Mouse (Mus musculus): ENCODE measurements around the gene Ginm1. TPM values are rescaled to one million over a fixed set of nuclear protein-coding genes. Genes with fewer than 3 reads are reported as not detected.
A peak's percentile ranks its signal among the peaks of the same experiment; 100 is the strongest.
"Not testable (repeated sequence)": the region's sequence is repeated elsewhere in the genome, so short reads cannot be mapped to it uniquely, and the experiment has no call there.

Ginm1 gene
- polyA plus RNA-seq, 1 experiment from 2014 or later, result 49.3 TPM

- peak overlapping the region; percentile 82 for H3K9ac ChIP-seq
- WGBS, result 0% methylated on average over 10 of the region's 10 CpGs
- no peaks in the 10 kb centered on the region for H3K27me3 ChIP-seq
- peak overlapping the region; percentile 74 for H3K4me3 ChIP-seq
- H3K36me3 ChIP-seq, result peaks cover 29% of the 10 kb centered on the region
- peaks cover 24% of the 10 kb centered on the region for H3K4me1 ChIP-seq (replicated peaks)
- H3K4me2 ChIP-seq, result peak overlapping the region; percentile 61
- peak; percentile 25; the same call in 1 of the 2 replicates for ATAC-seq (ENCODE audit: low FRiP score)
- peak overlapping the region; percentile 74 for H3K27ac ChIP-seq
- H3K9me3 ChIP-seq, result no peaks in the 10 kb centered on the region
Observed at GRCm38 (mm10) chr10:7792254-7792750, 322 bp downstream of the Ginm1 start.

GRCm38 (mm10) chr10:7787319-7787718 lies 5.3 kb downstream of the Ginm1 start:
- WGBS, result 51% methylated on average over 2 of the region's 2 CpGs

GRCm38 (mm10) chr10:7781214-7781613 lies 11.4 kb downstream of the Ginm1 start:
- Histone ChIP-seq H3K27me3 (no peaks in the 10 kb centered on the region), H3K4me3 (peak overlapping the region; percentile 92), H3K36me3 (peaks cover 14% of the 10 kb centered on the region), H3K4me1 (replicated peaks) (peaks cover 10% of the 10 kb centered on the region; the same call in 1 of the 2 replicates), H3K4me2 (peak overlapping the region; percentile 73), H3K9ac (peak overlapping the region; percentile 87; the same call in 1 of the 2 replicates), H3K27ac (no peak overlapping the region), H3K9me3 (no peaks in the 10 kb centered on the region)
- ATAC-seq (ENCODE audit: low FRiP score), result no peak; the same call in 1 of the 2 replicates
- WGBS, result 50% methylated on average over 3 of the region's 3 CpGs

More at GRCm38 (mm10) chr10:7787319-7787718, 5.3 kb downstream of the Ginm1 start:
- Histone ChIP-seq H3K4me2 (no peak overlapping the region), H3K9ac (no peak overlapping the region), H3K27me3 (no peaks in the 10 kb centered on the region), H3K4me3 (no peak overlapping the region), H3K36me3 (peaks cover 17% of the 10 kb centered on the region), H3K9me3 (no peaks in the 10 kb centered on the region), H3K4me1 (replicated peaks) (peaks cover 9% of the 10 kb centered on the region), H3K27ac (no peak overlapping the region)
- ATAC-seq (ENCODE audit: low FRiP score), result no peak

GRCm38 (mm10) chr10:7780238-7781176 lies 12.1 kb downstream of the Ginm1 start:
- peak overlapping the region; percentile 92 for H3K4me3 ChIP-seq
- no peaks in the 10 kb centered on the region for H3K27me3 ChIP-seq
- under 1% methylated on average over 64 of the region's 77 CpGs for WGBS
- peak; percentile 90 for ATAC-seq (ENCODE audit: low FRiP score)
- H3K4me1 ChIP-seq (replicated peaks), result peaks cover 10% of the 10 kb centered on the region; the same call in 1 of the 2 replicates
- H3K27ac ChIP-seq, result peak overlapping the region; percentile 82
- H3K36me3 ChIP-seq, result peaks cover 15% of the 10 kb centered on the region
- H3K4me2 ChIP-seq, result peak overlapping the region; percentile 73
- no peaks in the 10 kb centered on the region for H3K9me3 ChIP-seq
- H3K9ac ChIP-seq, result peak overlapping the region; percentile 87

GRCm38 (mm10) chr10:7779751-7780237 lies 12.8 kb downstream of the Ginm1 start:
- Histone ChIP-seq H3K27me3 (no peaks in the 10 kb centered on the region), H3K4me3 (peak overlapping the region; percentile 92), H3K36me3 (peaks cover 22% of the 10 kb centered on the region), H3K9ac (peak overlapping the region; percentile 87), H3K27ac (no peak overlapping the region), H3K9me3 (no peaks in the 10 kb centered on the region), H3K4me2 (peak overlapping the region; percentile 73), H3K4me1 (replicated peaks) (peaks cover 10% of the 10 kb centered on the region; the same call in 1 of the 2 replicates)
- no peak for ATAC-seq (ENCODE audit: low FRiP score)
- 35% methylated on average over 5 of the region's 7 CpGs for whole genome bisulfite sequencing

- no peak for ATAC-seq (ENCODE audit: low FRiP score)
- H3K9ac ChIP-seq, result no peak overlapping the region
- no peak overlapping the region for H3K27ac ChIP-seq
- no peaks in the 10 kb centered on the region for H3K27me3 ChIP-seq
- 93% methylated on average over 3 of the region's 3 CpGs for WGBS
- H3K9me3 ChIP-seq, result no peaks in the 10 kb centered on the region
- H3K36me3 ChIP-seq, result peaks cover 34% of the 10 kb centered on the region
- peaks cover 10% of the 10 kb centered on the region; the same call in 1 of the 2 replicates for H3K4me1 ChIP-seq (replicated peaks)
- H3K4me3 ChIP-seq, result no peak overlapping the region
- no peak overlapping the region for H3K4me2 ChIP-seq
Observed at GRCm38 (mm10) chr10:7778361-7778760, 14.3 kb downstream of the Ginm1 start.

- H3K27ac ChIP-seq, result no peak overlapping the region
- no peak for ATAC-seq (ENCODE audit: low FRiP score)
- H3K36me3 ChIP-seq, result peaks cover 61% of the 10 kb centered on the region
- WGBS, result 95% methylated on average over 8 of the region's 8 CpGs
- no peak overlapping the region for H3K4me2 ChIP-seq
- H3K27me3 ChIP-seq, result no peaks in the 10 kb centered on the region
- H3K4me3 ChIP-seq, result no peak overlapping the region
- H3K4me1 ChIP-seq (replicated peaks), result peaks cover 8% of the 10 kb centered on the region; the same call in 1 of the 2 replicates
- H3K9me3 ChIP-seq, result no peaks in the 10 kb centered on the region
- H3K9ac ChIP-seq, result no peak overlapping the region
Observed at GRCm38 (mm10) chr10:7775421-7775820, 17.2 kb downstream of the Ginm1 start.

GRCm38 (mm10) chr10:7772769-7773168 lies 19.9 kb downstream of the Ginm1 start:
- no peak overlapping the region for H3K27ac ChIP-seq
- H3K27me3 ChIP-seq, result no peaks in the 10 kb centered on the region
- H3K4me3 ChIP-seq, result no peak overlapping the region
- no peaks in the 10 kb centered on the region for H3K9me3 ChIP-seq
- H3K9ac ChIP-seq, result no peak overlapping the region
- no peaks in the 10 kb centered on the region for H3K4me1 ChIP-seq (replicated peaks)
- H3K4me2 ChIP-seq, result no peak overlapping the region
- no peak for ATAC-seq (ENCODE audit: low FRiP score)
- WGBS, result 96% methylated on average over 1 of the region's 1 CpGs
- peaks cover 80% of the 10 kb centered on the region for H3K36me3 ChIP-seq

GRCm38 (mm10) chr10:7772346-7772745 lies 20.3 kb downstream of the Ginm1 start:
- no peak for ATAC-seq (ENCODE audit: low FRiP score)
- H3K4me1 ChIP-seq (replicated peaks), result no peaks in the 10 kb centered on the region
- no peak overlapping the region for H3K4me3 ChIP-seq
- no peak overlapping the region for H3K4me2 ChIP-seq
- no peak overlapping the region for H3K9ac ChIP-seq
- H3K27me3 ChIP-seq, result no peaks in the 10 kb centered on the region
- H3K36me3 ChIP-seq, result peaks cover 83% of the 10 kb centered on the region
- H3K9me3 ChIP-seq, result no peaks in the 10 kb centered on the region
- no peak overlapping the region for H3K27ac ChIP-seq
- WGBS, result 94% methylated on average over 4 of the region's 4 CpGs

- 98% methylated on average over 2 of the region's 2 CpGs for WGBS
- no peak for ATAC-seq (ENCODE audit: low FRiP score)
- no peaks in the 10 kb centered on the region for H3K4me1 ChIP-seq (replicated peaks)
- H3K27me3 ChIP-seq, result no peaks in the 10 kb centered on the region
- H3K9ac ChIP-seq, result no peak overlapping the region
- no peak overlapping the region for H3K27ac ChIP-seq
- H3K4me3 ChIP-seq, result no peak overlapping the region
- H3K9me3 ChIP-seq, result no peaks in the 10 kb centered on the region
- H3K36me3 ChIP-seq, result peaks cover 82% of the 10 kb centered on the region
- no peak overlapping the region for H3K4me2 ChIP-seq
Observed at GRCm38 (mm10) chr10:7757544-7757943, 35.1 kb downstream of the Ginm1 start.

GRCm38 (mm10) chr10:7748752-7749151 lies 43.9 kb downstream of the Ginm1 start:
- H3K9ac ChIP-seq, result no peak overlapping the region
- no peaks in the 10 kb centered on the region for H3K27me3 ChIP-seq
- H3K4me3 ChIP-seq, result no peak overlapping the region
- H3K27ac ChIP-seq, result no peak overlapping the region
- H3K4me2 ChIP-seq, result no peak overlapping the region
- no peaks in the 10 kb centered on the region for H3K4me1 ChIP-seq (replicated peaks)
- peaks cover 64% of the 10 kb centered on the region for H3K36me3 ChIP-seq
- no peaks in the 10 kb centered on the region for H3K9me3 ChIP-seq
- ATAC-seq (ENCODE audit: low FRiP score), result no peak
- WGBS, result 93% methylated on average over 6 of the region's 6 CpGs

- not testable (repeated sequence) for H3K27me3 ChIP-seq; H3K9me3 ChIP-seq; H3K4me3 ChIP-seq; H3K9ac ChIP-seq; H3K4me2 ChIP-seq; ATAC-seq (ENCODE audit: low FRiP score); H3K4me1 ChIP-seq (replicated peaks); H3K27ac ChIP-seq
- WGBS, result 97% methylated on average over 6 of the region's 6 CpGs
- peaks cover 67% of the 10 kb centered on the region for H3K36me3 ChIP-seq
Observed at GRCm38 (mm10) chr10:7745528-7745927, 47.1 kb downstream of the Ginm1 start.

Data from hindbrain, embryonic 13.5 days (tissue).